Mouse (Mus musculus) midbrain, embryonic 11.5 days (tissue): ENCODE results near the gene Vmn1r29. TPM values are rescaled to one million over a fixed set of nuclear protein-coding genes. Genes with fewer than 3 reads are reported as not detected.
"Not testable (repeated sequence)": the region's sequence is repeated elsewhere in the genome, so short reads cannot be mapped to it uniquely, and the experiment has no call there.

Experiments used
- ATAC-seq: fragments of 200-750 bp; cut with Nextera tagmentation; 2 replicates; pipeline ENCODE4 v1.8.0; 2017; ENCODE audit warnings: moderate TSS enrichment, moderate library complexity; ENCODE audit not compliant: low FRiP score
- DNase-seq: peaks from one replicate; pipeline ENCODE4 v3.0.0; 2015; ENCODE audit warnings: low spot score; ENCODE audit errors: missing footprints
- H3K27ac ChIP-seq: fragments of 300-500 bp; sonication (generic); 2 replicates; pipeline ENCODE4 v1.5.1; 2014; ENCODE audit warnings: low read depth, low read length
- H3K27me3 ChIP-seq: fragments of 300-500 bp; sonication (generic); 2 replicates; pipeline ENCODE4 v1.6.1; 2014; ENCODE audit warnings: mild to moderate bottlenecking, low read length, moderate library complexity, mixed read lengths; ENCODE audit not compliant: control insufficient read depth, insufficient read depth
- H3K36me3 ChIP-seq: fragments of 300-500 bp; sonication (generic); 2 replicates; pipeline ENCODE4 v1.6.1; 2014; ENCODE audit warnings: mild to moderate bottlenecking, low read length, moderate library complexity, mixed read lengths; ENCODE audit not compliant: control insufficient read depth, insufficient read depth
- H3K4me1 ChIP-seq: fragments of 300-500 bp; sonication (generic); 2 replicates; pipeline ENCODE4 v1.6.1; 2014; ENCODE audit warnings: low read length; ENCODE audit not compliant: control insufficient read depth, insufficient read depth
- H3K4me2 ChIP-seq: fragments of 300-500 bp; sonication (generic); 2 replicates; pipeline ENCODE4 v1.6.1; 2014; ENCODE audit warnings: mild to moderate bottlenecking, moderate library complexity
- H3K4me3 ChIP-seq: fragments of 300-500 bp; sonication (generic); 2 replicates; pipeline ENCODE4 v1.5.1; 2014; ENCODE audit warnings: low read depth, low read length
- H3K9ac ChIP-seq: fragments of 300-500 bp; sonication (generic); 2 replicates; pipeline ENCODE4 v1.6.1; 2014; ENCODE audit warnings: low read length
- H3K9me3 ChIP-seq: fragments of 300-500 bp; sonication (generic); 2 replicates; pipeline ENCODE4 v1.6.1; 2016; ENCODE audit warnings: low read length; ENCODE audit not compliant: control insufficient read depth
- WGBS: fragments of 180-500 bp; shearing (Covaris S2); extraction: QIAGEN DNeasy Blood & Tissue Kit; methylation state at CpG from one replicate; pipeline ENCODE4 v1.1.7; 2014; 5-methylcytosine and 5-hydroxymethylcytosine counted together
- polyA plus RNA-seq: library from polyadenylated mRNA; unstranded; fragments of >200 nt; fragmentation: Nextera tagmentation; extraction: Ambion mirVana; gene quantifications from 2 replicates; pipeline ENCODE4 v1.2.1, GENCODE M21; 2014

Vmn1r29 gene
- polyA plus RNA-seq, result not detected in 2 replicates

- no peak within 1 kb of the TSS for H3K4me2 ChIP-seq
- DNase-seq, result no peak
- H3K9ac ChIP-seq, result no peak within 1 kb of the TSS
- H3K4me3 ChIP-seq, result no peak within 1 kb of the TSS
- ATAC-seq, result no peak
- no peaks in the 10 kb centered on the region for H3K4me1 ChIP-seq
- H3K27me3 ChIP-seq, result no peaks in the 10 kb centered on the region
- no peak within 1 kb of the TSS for H3K27ac ChIP-seq
- H3K36me3 ChIP-seq, result no peaks in the 10 kb centered on the region
- H3K9me3 ChIP-seq, result no peaks in the 10 kb centered on the region
These were observed at the start of gene Vmn1r29 for GRCm38 (mm10) chr6:58301249-58301648. Gene Vmn1r29 (plus strand): TSS chr6:58301549.

GRCm38 (mm10) chr6:58261737-58262136 lies 39.6 kb upstream of the Vmn1r29 start, which contains the start of gene Vmn1r28:
Gene Vmn1r28 (plus strand): TSS chr6:58262037.
- no peaks in the 10 kb centered on the region for H3K9me3 ChIP-seq
- no peak within 1 kb of the TSS for H3K27ac ChIP-seq
- H3K4me2 ChIP-seq, result no peak within 1 kb of the TSS
- H3K27me3 ChIP-seq, result no peaks in the 10 kb centered on the region
- no peaks in the 10 kb centered on the region for H3K36me3 ChIP-seq
- H3K4me1 ChIP-seq, result no peaks in the 10 kb centered on the region
- no peak for DNase-seq
- WGBS, result 91% methylated on average over 1 of the region's 1 CpGs
- ATAC-seq, result no peak
- no peak within 1 kb of the TSS for H3K4me3 ChIP-seq
- H3K9ac ChIP-seq, result no peak within 1 kb of the TSS

- H3K9me3 ChIP-seq, H3K27me3 ChIP-seq, H3K4me1 ChIP-seq, H3K4me2 ChIP-seq, ATAC-seq, H3K27ac ChIP-seq, H3K36me3 ChIP-seq, H3K4me3 ChIP-seq, DNase-seq, H3K9ac ChIP-seq: not testable (repeated sequence)
- 71% methylated on average over 1 of the region's 1 CpGs for WGBS
These were observed 21.7 kb upstream of the Vmn1r29 start for GRCm38 (mm10) chr6:58279661-58280060.

- no peaks in the 10 kb centered on the region for H3K36me3 ChIP-seq
- no peak for DNase-seq
- H3K27me3 ChIP-seq, result no peaks in the 10 kb centered on the region
- H3K4me3 ChIP-seq, result no peak overlapping the region
- no peak overlapping the region for H3K9ac ChIP-seq
- H3K27ac ChIP-seq, result no peak overlapping the region
- H3K9me3 ChIP-seq, result no peaks in the 10 kb centered on the region
- no peak overlapping the region for H3K4me2 ChIP-seq
- WGBS, result 64% methylated on average over 2 of the region's 2 CpGs
- ATAC-seq, result no peak
- no peaks in the 10 kb centered on the region for H3K4me1 ChIP-seq
These were observed 9.1 kb upstream of the Vmn1r29 start for GRCm38 (mm10) chr6:58292201-58292600.

DNA sequence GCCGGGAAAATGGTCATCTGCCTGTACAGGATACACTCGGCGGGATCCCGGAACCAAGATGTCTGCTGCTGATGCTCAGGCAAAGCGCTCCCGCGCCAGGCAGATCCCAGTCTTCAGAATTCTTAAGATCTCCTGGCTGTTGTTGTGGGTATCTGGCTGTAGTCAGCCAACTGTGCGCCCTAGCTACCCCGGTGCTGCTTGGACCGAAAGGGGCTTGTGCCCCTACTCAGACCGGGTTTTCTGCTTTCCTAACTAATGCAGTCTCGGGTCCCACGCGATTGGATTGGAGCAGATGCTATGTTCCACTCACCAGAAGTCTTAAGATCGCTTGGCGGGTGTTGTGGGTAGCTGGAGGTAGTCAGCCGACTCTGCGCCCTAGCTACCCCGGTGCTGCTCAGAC lies 2.8 kb upstream of the Vmn1r29 start:
- H3K9ac ChIP-seq, H3K4me1 ChIP-seq, H3K4me2 ChIP-seq, ATAC-seq, H3K4me3 ChIP-seq, H3K36me3 ChIP-seq, DNase-seq, H3K27ac ChIP-seq, H3K9me3 ChIP-seq, H3K27me3 ChIP-seq: not testable (repeated sequence)
- 84% methylated on average over 19 of the region's 19 CpGs for WGBS

DNA sequence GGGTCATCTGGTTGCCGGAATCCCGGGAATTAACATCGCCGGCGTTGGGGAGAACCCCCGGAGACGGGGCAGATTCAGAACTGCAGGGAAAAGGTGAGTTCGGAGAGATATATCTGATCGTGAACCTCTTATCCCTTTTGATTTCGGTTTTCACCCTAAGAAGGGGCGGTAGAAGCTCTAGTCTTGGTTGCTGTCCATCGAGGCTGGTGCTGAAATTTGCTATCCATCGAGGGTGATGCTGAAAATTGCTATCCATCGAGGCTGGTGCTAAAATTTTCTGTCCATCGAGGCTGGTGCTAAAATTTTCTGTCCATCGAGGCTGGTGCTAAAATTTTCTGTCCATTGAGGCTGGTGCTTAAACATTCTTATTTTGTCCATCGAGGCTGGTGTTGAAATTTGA lies 29.3 kb downstream of the Vmn1r29 start:
- H3K4me1 ChIP-seq, H3K27ac ChIP-seq, H3K9me3 ChIP-seq, H3K27me3 ChIP-seq, ATAC-seq, H3K4me2 ChIP-seq, H3K9ac ChIP-seq, H3K4me3 ChIP-seq, DNase-seq, H3K36me3 ChIP-seq: not testable (repeated sequence)
- 78% methylated on average over 17 of the region's 17 CpGs for WGBS

Other genes starting within 250 kb of the Vmn1r29 start
- gene Vmn1r27, start 82.7 kb upstream of the Vmn1r29 start, polyA plus RNA-seq, result not detected in 2 replicates
- not detected in 2 replicates for gene Vmn1r28, start 39.5 kb upstream of the Vmn1r29 start, polyA plus RNA-seq
- not detected in 2 replicates for gene Vmn1r30, start 141.8 kb downstream of the Vmn1r29 start, polyA plus RNA-seq
- gene Vmn1r31, start 173.8 kb downstream of the Vmn1r29 start, polyA plus RNA-seq, result not detected in 2 replicates